Mouse (Mus musculus) heart, adult 11 months (tissue): ENCODE measurements around the gene Stk36.

Experiments used
- DNase-seq: peaks from one replicate; pipeline ENCODE4 v3.0.0; 2022

Gene Stk36

GRCm38 (mm10) chr1:74672731-74673130 is 71.5 kb downstream of the Stk36 start:
- DNase-seq = peak; percentile 82

GRCm38 (mm10) chr1:74676863-74677262 is 75.6 kb downstream of the Stk36 start:
- peak; percentile 64 for DNase-seq

- peak; percentile 18 for DNase-seq
Observed at GRCm38 (mm10) chr1:74677843-74678242, 76.6 kb downstream of the Stk36 start.
